Mouse (Mus musculus): ENCODE measurements around the gene Bach2.

Gene Bach2

GRCm38 (mm10) chr4:32334765-32335164, 96.2 kb downstream of the Bach2 start:
- no peak for DNase-seq

GRCm38 (mm10) chr4:32335659-32336058, 97.1 kb downstream of the Bach2 start:
- no peak for DNase-seq

- no peak for DNase-seq
Observed at GRCm38 (mm10) chr4:32336642-32337041, 98.0 kb downstream of the Bach2 start.

- DNase-seq, result no peak
Observed at GRCm38 (mm10) chr4:32337638-32338037, 99.0 kb downstream of the Bach2 start.

- no peak for DNase-seq
Observed at GRCm38 (mm10) chr4:32338451-32338850, 99.8 kb downstream of the Bach2 start.

- DNase-seq, result no peak
Observed at GRCm38 (mm10) chr4:32340844-32341243, 102.2 kb downstream of the Bach2 start.

GRCm38 (mm10) chr4:32342269-32342668, 103.7 kb downstream of the Bach2 start:
- DNase-seq, result no peak

GRCm38 (mm10) chr4:32343256-32344165, 104.9 kb downstream of the Bach2 start:
- no peak for DNase-seq

GRCm38 (mm10) chr4:32344276-32344675, 105.7 kb downstream of the Bach2 start:
- no peak for DNase-seq

GRCm38 (mm10) chr4:32347202-32347601, 108.6 kb downstream of the Bach2 start:
- DNase-seq, result no peak

- no peak for DNase-seq
Observed at GRCm38 (mm10) chr4:32347711-32348110, 109.1 kb downstream of the Bach2 start.

GRCm38 (mm10) chr4:32349361-32349760, 110.8 kb downstream of the Bach2 start:
- no peak for DNase-seq

- DNase-seq, result no peak
Observed at GRCm38 (mm10) chr4:32351236-32351635, 112.6 kb downstream of the Bach2 start.

- DNase-seq, result no peak
Observed at GRCm38 (mm10) chr4:32351661-32352246, 113.2 kb downstream of the Bach2 start.

GRCm38 (mm10) chr4:32352442-32352841, 113.8 kb downstream of the Bach2 start:
- DNase-seq, result no peak

- DNase-seq, result no peak
Observed at GRCm38 (mm10) chr4:32352842-32353241, 114.2 kb downstream of the Bach2 start.

GRCm38 (mm10) chr4:32355935-32356617, 117.5 kb downstream of the Bach2 start:
- no peak for DNase-seq

GRCm38 (mm10) chr4:32357996-32358600, 119.5 kb downstream of the Bach2 start:
- no peak for DNase-seq

- DNase-seq, result no peak
Observed at GRCm38 (mm10) chr4:32358602-32359464, 120.2 kb downstream of the Bach2 start.

- no peak for DNase-seq
Observed at GRCm38 (mm10) chr4:32359634-32360033, 121.0 kb downstream of the Bach2 start.

- DNase-seq, result no peak
Observed at GRCm38 (mm10) chr4:32360496-32360895, 121.9 kb downstream of the Bach2 start.

GRCm38 (mm10) chr4:32363488-32363984, 124.9 kb downstream of the Bach2 start:
- DNase-seq, result no peak
